Mouse (Mus musculus): ENCODE measurements around the gene Tnfrsf25. TPM values are rescaled to one million over a fixed set of nuclear protein-coding genes. Genes with fewer than 3 reads are reported as not detected.

The Tnfrsf25 gene
- polyA plus RNA-seq, 1 experiment from 2014 or later = 44.1 TPM

DNA sequence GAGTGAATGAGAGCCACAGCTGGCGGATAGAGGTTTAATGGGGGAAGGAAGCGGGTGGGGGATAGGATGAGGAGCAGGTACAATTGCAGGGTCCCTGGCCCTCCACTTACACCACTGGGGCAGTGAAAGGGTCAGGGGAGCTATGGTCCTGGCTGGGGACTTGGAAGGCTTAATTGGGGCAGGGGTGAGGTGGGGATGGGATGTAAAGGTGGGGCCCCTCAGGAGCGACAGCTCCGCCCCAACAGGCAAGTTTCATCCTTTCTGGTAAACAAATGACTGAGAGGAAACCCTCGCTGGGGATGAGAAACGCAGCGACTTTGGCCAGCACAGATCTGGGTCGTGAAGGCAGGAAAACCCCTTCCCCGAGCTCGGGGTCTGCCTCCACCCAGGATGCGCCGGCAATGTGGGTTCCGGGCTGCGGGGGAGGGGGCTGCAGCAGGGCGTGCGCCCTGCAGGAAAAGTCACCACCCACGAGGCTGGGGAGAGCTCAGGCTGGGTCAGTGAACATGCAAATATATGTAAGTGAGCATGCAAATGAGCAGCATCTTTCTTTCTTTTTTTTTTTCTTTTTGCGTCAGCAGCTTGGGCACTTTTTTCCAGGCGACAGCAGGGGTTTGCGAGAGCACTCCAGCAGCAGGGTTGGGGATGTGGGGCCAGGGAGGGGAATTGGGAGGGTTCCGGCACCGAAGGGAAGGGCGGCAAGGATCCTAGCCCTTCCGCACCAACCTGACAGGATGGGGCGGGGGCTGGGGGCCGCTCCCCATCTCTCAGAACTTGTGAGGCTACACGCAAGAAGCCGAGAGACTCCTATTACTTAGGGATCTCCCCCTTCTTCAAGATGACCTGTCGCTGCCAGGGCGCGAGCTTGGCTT lies 4.8 kb downstream of the Tnfrsf25 start:
- DNase-seq (ENCODE audit: low spot score) = peak; percentile 51

GRCm38 (mm10) chr4:152121183-152121505 lies 5.4 kb downstream of the Tnfrsf25 start:
- DNase-seq (ENCODE audit: low spot score) = no peak

- DNase-seq (ENCODE audit: low spot score) = peak; percentile 52
Observed at GRCm38 (mm10) chr4:152124361-152124961, 8.7 kb downstream of the Tnfrsf25 start.

- no peak for DNase-seq (ENCODE audit: low spot score)
Observed at GRCm38 (mm10) chr4:152125161-152126025, 9.7 kb downstream of the Tnfrsf25 start.

DNA sequence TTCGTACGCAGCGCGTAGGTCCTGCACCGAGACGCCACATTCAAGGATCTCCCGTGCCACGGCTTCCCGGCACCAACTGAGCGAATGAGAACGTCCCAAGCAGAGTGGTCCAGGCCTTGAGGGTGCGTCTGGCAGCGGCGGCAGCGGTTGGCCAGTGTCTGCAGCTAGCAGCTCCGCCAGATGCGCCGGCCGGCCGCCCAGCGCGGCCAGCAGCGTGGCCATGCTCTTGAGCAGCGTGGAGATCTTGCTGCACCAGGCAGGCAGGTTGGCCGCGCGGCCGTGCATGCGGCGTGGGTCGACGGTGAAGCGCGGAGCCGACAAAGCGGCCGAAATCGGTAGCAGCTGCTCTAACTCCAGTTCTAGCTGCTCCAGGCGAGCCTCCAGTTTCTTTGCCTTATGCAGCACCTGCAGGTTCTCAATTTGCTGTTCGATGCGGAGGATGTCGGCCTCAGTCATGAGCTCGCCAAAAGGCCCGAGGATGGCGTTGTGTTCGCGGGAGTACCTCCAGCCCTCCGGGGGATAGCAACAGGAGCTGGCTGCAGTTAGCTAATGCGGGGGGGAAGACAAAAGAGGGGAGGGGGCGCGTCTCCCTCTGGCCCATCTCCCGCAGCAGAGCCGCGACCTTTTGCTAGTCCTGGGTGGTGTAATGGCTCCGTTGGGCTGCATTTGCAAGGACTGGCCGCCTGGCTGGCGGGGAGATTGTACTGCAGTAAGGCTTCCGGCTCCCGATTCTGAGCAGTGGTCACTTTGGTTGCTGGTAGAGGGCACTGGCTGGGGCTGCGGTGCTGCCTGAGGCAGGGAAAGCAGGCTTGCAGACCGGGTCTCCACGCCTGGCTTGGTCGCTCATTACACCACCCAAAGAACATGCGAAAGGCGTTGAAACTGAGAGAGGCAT lies 10.5 kb downstream of the Tnfrsf25 start:
- no peak for DNase-seq (ENCODE audit: low spot score)

GRCm38 (mm10) chr4:152127884-152128283 lies 12.2 kb downstream of the Tnfrsf25 start:
- DNase-seq (ENCODE audit: low spot score) = no peak

GRCm38 (mm10) chr4:152128784-152129183 lies 13.1 kb downstream of the Tnfrsf25 start:
- no peak for DNase-seq (ENCODE audit: low spot score)

- DNase-seq (ENCODE audit: low spot score) = no peak
Observed at GRCm38 (mm10) chr4:152129395-152129930, 13.7 kb downstream of the Tnfrsf25 start.

GRCm38 (mm10) chr4:152130771-152131653 lies 15.3 kb downstream of the Tnfrsf25 start:
- no peak for DNase-seq (ENCODE audit: low spot score)

- DNase-seq (ENCODE audit: low spot score) = no peak
Observed at GRCm38 (mm10) chr4:152131809-152132771, 16.4 kb downstream of the Tnfrsf25 start.

DNA sequence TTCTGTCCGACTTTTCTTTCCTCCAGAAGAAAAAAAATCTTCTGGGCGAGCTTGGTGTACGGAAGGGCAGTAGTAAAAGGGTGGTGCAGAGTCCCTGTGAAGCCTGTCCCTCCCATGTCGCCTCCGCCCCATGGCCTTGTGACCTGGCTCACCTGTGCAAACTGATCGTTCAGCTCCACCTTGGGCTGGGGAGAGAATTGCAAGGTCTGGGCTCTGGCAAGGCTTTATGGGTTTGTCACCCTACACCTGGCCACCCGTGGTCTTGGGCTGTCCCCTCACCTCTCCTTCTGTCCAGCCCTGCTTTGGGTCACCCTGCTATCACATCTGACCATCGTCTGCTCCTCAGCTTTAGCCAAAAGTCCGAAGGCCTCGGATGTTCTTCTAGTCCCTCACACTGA lies 17.0 kb downstream of the Tnfrsf25 start:
- no peak for DNase-seq (ENCODE audit: low spot score)

- DNase-seq (ENCODE audit: low spot score) = no peak
Observed at GRCm38 (mm10) chr4:152133213-152133612, 17.5 kb downstream of the Tnfrsf25 start.

DNA sequence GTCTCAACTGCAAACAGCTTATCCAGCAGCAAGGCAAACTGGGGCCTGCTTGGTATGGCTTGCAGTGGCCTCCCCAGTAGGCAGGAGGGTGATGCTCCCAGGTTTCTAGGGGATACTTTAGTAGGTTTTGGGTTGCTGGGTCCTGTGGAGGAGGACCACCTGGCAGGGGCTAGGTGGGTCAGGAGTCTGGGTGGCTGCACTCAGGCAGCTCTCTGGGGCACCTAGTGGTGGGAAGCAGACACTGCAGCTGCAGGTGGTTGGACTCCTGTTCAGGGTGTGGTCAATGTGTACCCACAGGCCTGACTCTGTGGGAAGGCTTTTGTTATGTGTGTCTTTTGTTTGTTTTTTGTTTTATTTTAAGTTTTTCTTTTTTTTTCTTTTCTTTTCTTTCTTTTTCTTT lies 18.8 kb downstream of the Tnfrsf25 start:
- peak; percentile 61 for DNase-seq (ENCODE audit: low spot score)

- no peak for DNase-seq (ENCODE audit: low spot score)
Observed at GRCm38 (mm10) chr4:152135363-152135762, 19.6 kb downstream of the Tnfrsf25 start.

GRCm38 (mm10) chr4:152136112-152136875 lies 20.6 kb downstream of the Tnfrsf25 start:
- DNase-seq (ENCODE audit: low spot score) = no peak

DNA sequence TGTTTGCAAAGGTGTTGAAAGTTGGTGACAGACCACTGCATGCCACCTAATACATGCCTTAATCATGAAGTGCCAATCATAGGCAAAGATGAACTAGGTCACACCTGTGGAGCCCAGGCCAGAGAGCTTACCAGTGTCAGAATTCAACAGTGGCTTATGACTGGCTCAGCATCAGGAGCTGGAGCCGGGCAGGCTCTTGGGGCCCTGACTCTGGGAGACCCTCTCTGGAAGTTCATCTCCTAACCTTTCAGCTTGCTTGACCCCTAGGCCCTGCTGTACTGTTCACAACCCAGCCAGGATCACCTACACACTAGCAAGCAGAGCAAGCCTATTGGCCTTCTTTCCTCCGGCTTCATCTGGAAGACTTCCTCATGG lies 21.1 kb downstream of the Tnfrsf25 start:
- no peak for DNase-seq (ENCODE audit: low spot score)

DNA sequence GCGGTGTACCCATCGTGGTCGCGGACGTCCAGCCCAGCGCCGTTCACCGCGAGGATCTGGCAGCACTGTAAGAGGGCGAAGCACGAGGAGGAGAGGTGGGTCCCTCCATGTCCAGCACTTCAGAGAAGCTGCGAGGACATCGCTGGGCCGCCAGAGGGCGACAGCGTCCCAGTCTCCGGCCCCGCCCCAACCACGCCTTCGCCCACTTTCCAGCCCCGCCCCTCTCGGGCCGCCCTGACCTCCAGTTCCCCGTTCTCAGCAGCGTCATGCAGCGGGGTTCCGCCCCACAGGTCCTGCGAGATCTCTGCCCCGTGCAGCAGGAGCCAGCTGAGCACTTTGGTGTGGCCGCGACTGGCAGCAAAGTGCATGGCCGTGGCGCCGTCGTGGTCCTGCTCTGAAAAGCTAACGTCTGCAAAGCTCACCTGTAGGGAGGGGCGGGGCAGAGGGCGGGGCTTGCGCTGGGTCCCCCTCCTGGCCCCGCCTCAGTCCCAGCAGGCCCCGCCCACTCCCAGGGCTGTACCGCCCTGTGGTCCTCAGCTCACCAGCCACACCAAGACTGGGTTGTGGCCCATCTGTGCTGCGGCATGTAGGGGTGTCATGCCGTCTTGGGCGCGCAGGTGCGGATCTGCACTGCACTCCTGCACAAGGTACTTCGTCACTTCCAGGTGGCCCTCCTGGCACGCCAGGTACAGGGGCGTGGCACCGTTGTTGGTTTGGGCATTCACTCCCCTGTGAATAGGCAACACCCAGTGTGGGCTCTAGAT lies 22.9 kb downstream of the Tnfrsf25 start:
- peak; percentile 80 for DNase-seq (ENCODE audit: low spot score)

Measured in thymus, postnatal 0 days (tissue).